ENCODE assay signal across 17 mouse cellular contexts in genomic region chr10:68783856-68784255, GRCm38 (mm10).
"Had no signal": no experiment of that assay in that cellular context is flagged by ENCODE, and none has a peak within 500 bp of the region (broad histone marks: within the 10 kb centered on the region; RNA-seq: fewer than 3 reads in every experiment).

No protein-coding gene starts in this region.

- H3K36me3 ChIP-seq: neural tube, embryonic 12.5 days; neural tube, embryonic 13.5 days; neural tube, embryonic 15.5 days; stomach, embryonic 15.5 days had no signal

- H3K4me3 ChIP-seq: neural tube, embryonic 12.5 days; neural tube, embryonic 13.5 days; neural tube, embryonic 15.5 days; stomach, embryonic 15.5 days had no signal

- H3K4me2 ChIP-seq: neural tube, embryonic 12.5 days; neural tube, embryonic 13.5 days; neural tube, embryonic 15.5 days; stomach, embryonic 15.5 days had no signal

- DNase-seq: retina, postnatal 1 day; right cerebral cortex, adult 18-20 months; right cerebral cortex, postnatal 14 days; right cerebral cortex, postnatal 25 days; right cerebral cortex, postnatal 4 days; spleen, adult 18-20 months; thymus, adult 18-20 months; thymus, adult 2 months; thymus, postnatal 14 days; thymus, postnatal 25 days; thymus, postnatal 36 days; thymus, postnatal 4 days had no signal

- H3K4me1 ChIP-seq: neural tube, embryonic 12.5 days; neural tube, embryonic 13.5 days; neural tube, embryonic 15.5 days had no signal

- H3K9me3 ChIP-seq: neural tube, embryonic 12.5 days; neural tube, embryonic 13.5 days; neural tube, embryonic 15.5 days; stomach, embryonic 15.5 days had no signal

- H3K27me3 ChIP-seq: neural tube, embryonic 12.5 days; neural tube, embryonic 13.5 days; neural tube, embryonic 15.5 days; stomach, embryonic 15.5 days had no signal

- H3K27ac ChIP-seq: neural tube, embryonic 12.5 days; neural tube, embryonic 13.5 days; neural tube, embryonic 15.5 days; stomach, embryonic 15.5 days; stomach, postnatal 0 days had no signal

- H3K9ac ChIP-seq: neural tube, embryonic 12.5 days; neural tube, embryonic 13.5 days; neural tube, embryonic 15.5 days; stomach, embryonic 15.5 days had no signal
